Mouse (Mus musculus): Measurements from ENCODE around the gene Fmn2. TPM values are rescaled to one million over a fixed set of nuclear protein-coding genes. Genes with fewer than 3 reads are reported as not detected.

Fmn2 gene
- polyA plus RNA-seq, 1 experiment from 2014 or later = not detected

DNA sequence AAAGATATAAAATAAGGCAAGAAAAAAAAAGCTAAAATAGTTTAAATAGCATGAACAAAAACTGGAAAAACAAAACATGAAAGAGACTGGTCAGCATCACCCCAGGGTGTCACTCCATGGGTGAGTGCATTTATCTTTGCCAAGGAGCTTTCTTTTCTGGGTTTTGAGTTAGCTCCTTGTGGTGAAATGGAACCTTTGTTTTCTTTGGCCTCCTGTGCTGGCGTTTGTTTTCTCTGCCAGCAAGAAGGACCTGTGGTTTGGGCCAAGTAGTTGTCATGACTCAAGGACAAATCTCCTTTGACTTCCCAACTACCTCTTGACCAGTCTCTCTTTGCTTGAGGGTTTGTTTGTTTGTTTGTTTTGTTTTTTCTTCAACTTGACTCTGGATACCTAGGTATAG is 119.9 kb downstream of the Fmn2 start:
- CTCF ChIA-PET = no interaction called here

DNA sequence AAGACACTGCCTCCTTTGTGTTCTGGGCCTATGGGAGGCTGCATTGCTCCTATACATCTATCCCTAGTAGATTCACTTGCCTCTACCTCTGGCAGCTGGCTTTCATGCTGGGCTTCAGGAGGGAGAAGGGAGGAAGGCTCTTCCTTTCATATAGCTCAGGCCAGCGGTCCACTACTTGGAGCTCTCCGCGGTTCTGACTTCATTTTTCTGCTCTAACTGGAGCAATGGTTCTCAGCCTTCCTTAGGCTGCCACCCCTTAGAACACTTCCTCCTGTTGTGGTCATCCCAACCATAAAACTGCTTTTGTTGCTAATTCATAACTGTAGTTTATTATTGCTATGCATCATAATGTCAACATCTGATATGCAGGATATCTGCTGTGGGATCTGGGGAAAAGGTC is 121.4 kb downstream of the Fmn2 start:
- POLR2A ChIA-PET = no interaction called here
- in situ Hi-C loops (cut with MboI; ENCODE audit: low pct_unique_long_range_greater_than_20kb) = no loop called here
- TF ChIP-seq CTCF (IDR thresholded peaks at IDR 0.05) = no peak
- H3K27me3 ChIP-seq = no peaks in the 10 kb centered on the region
- CTCF ChIA-PET = no interaction called here
- ATAC-seq (no peak), DNase-seq (ENCODE audit: low read depth, low spot score) (no peak)

More for the DNA sequence above, 119.9 kb downstream of the Fmn2 start:
- DNase-seq (ENCODE audit: low read depth, low spot score) (no peak), ATAC-seq (no peak)
- POLR2A ChIA-PET = no interaction called here
- TF ChIP-seq CTCF (IDR thresholded peaks at IDR 0.05) = no peak
- no peaks in the 10 kb centered on the region for H3K27me3 ChIP-seq
- in situ Hi-C loops (cut with MboI; ENCODE audit: low pct_unique_long_range_greater_than_20kb) = no loop called here

DNA sequence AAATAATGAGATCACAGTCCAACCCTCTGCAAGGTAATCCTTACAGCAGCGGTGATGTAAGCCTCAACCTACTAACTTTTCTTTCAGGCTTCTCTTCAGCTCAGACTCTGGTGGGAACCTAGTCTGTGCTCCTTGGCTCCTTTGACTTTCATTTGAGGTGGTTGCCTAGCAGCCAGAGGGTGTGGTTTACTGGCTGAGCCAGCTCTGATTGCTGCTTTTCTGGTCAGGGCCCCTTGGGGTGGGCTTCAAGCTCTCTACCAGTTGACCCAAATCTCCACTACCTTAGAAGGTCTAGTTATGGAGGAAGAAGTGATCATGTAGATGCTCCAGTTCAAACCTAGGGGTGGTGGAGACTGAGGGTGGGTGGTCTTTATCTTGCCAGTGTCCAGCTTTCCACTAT is 128.4 kb downstream of the Fmn2 start:
- ChIA-PET POLR2A (no interaction called here), CTCF (no interaction called here)
- no peak for TF ChIP-seq CTCF (IDR thresholded peaks at IDR 0.05)
- ATAC-seq (no peak), DNase-seq (ENCODE audit: low read depth, low spot score) (no peak)
- in situ Hi-C loops (cut with MboI; ENCODE audit: low pct_unique_long_range_greater_than_20kb) = no loop called here
- H3K27me3 ChIP-seq = no peaks in the 10 kb centered on the region

DNA sequence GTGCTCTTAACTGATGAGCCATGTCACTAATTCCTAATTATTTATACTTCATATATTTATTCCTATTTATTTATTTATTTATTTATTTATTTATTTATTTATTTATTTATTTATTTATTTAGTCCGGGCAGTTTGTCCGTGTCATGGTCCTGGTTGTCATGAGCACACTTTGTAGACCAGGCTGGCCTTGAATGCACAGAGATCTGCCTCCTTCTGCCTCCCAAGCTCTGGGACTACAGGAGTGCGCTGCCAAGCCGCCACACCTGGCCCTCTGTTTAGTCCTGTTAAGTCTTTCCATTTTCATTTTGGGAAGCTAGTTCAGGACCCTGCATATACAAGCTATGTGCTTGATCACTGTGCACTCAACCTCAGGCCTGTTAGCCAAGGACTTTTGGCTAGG is 134.7 kb downstream of the Fmn2 start:
- DNase-seq (ENCODE audit: low read depth, low spot score) = no peak
- TF ChIP-seq CTCF (IDR thresholded peaks at IDR 0.05) = no peak
- CTCF ChIA-PET = interaction anchor here (1.5 kb wide), 1 partner anchor 11 kb away, joined by 3 read pairs; no protein-coding TSS in a partner anchor
- POLR2A ChIA-PET = no interaction called here
- in situ Hi-C loops (cut with MboI; ENCODE audit: low pct_unique_long_range_greater_than_20kb) = no loop called here
- no peak for ATAC-seq
- no peaks in the 10 kb centered on the region for H3K27me3 ChIP-seq

DNA sequence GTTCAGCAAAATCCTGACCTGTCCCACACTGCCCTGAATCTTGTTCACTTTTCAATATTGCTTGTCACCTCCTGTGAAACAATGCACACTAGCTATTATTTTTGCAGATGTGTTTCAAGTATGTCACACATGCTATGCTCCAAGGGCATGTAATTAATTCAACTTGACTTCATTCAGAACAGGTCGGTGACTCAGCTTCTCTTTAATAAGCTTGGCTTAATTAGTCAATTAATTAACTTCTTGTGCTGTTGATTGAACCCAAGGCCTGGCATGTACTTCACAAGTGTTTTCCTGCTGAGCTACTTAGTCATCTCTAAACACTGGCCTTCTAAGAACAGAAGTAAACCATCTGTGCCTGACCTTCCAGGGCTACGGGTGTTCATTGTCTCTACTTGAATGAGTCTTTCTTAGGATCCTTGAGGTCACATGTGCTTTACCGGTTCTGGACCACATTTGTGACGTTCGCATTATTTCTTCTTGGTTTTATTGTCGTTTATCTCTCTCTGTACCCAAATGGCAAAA is 136.0 kb downstream of the Fmn2 start:
- in situ Hi-C loops (cut with MboI; ENCODE audit: low pct_unique_long_range_greater_than_20kb) = no loop called here
- ATAC-seq (no peak), DNase-seq (ENCODE audit: low read depth, low spot score) (no peak)
- no peaks in the 10 kb centered on the region for H3K27me3 ChIP-seq
- ChIA-PET CTCF (no interaction called here), POLR2A (interaction anchor here (0.6 kb wide), 1 partner anchor 180 kb away, joined by 3 read pairs; no protein-coding TSS in a partner anchor)
- no peak for TF ChIP-seq CTCF (IDR thresholded peaks at IDR 0.05)

DNA sequence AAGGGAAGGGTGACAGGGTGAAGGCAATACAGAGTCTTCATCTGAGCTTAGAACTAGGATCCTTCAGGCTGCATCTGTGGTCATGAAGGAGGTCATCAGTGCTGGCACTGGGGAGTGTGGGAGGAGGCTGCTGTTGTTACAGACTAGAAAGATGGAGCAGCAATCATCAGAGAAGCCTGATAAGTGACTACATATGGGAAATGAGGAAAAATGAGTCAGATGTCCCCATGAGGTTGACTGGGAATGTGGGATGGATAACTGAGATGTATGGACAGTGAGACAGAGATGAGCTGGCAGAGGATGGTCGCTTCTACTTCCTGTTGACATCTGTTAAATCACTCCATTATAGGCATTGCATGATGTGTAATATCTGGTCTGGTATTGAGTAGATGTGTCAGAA is 139.3 kb downstream of the Fmn2 start:
- H3K27me3 ChIP-seq = no peaks in the 10 kb centered on the region
- ChIA-PET CTCF (no interaction called here), POLR2A (no interaction called here)
- ATAC-seq (no peak), DNase-seq (ENCODE audit: low read depth, low spot score) (no peak)
- TF ChIP-seq CTCF (IDR thresholded peaks at IDR 0.05) = no peak
- in situ Hi-C loops (cut with MboI; ENCODE audit: low pct_unique_long_range_greater_than_20kb) = no loop called here

DNA sequence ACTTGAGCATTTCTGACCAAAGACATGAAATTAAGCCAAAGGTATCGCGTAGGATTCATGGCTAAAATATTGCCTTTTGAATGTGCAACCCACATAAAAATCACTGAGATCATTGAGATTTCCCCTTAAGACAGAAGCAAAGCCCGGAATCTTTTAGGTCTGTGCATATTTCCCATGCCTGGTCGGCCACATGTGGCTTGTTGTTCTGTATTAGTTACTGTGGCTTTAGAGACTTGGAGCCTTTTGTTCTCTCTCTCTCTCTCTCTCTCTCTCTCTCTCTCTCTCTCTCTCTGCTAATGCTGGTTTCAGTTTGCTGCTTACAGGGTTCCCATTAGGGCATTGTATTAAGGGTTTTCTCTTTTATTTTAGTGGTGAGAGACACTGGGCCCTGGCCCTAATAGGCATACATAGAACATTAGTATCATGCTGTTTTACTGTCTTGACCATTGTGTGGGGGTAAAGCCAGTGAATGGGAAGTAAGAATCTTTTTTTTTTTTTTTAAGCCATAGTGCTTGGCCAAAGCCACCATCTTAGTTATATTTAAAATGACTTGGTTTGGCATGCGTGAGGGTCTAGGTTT is 141.9 kb downstream of the Fmn2 start:
- DNase-seq (ENCODE audit: low read depth, low spot score) (no peak), ATAC-seq (no peak)
- POLR2A ChIA-PET = no interaction called here
- in situ Hi-C loops (cut with MboI; ENCODE audit: low pct_unique_long_range_greater_than_20kb) = no loop called here
- TF ChIP-seq CTCF (IDR thresholded peaks at IDR 0.05) = no peak
- H3K27me3 ChIP-seq = no peaks in the 10 kb centered on the region
- CTCF ChIA-PET = no interaction called here

DNA sequence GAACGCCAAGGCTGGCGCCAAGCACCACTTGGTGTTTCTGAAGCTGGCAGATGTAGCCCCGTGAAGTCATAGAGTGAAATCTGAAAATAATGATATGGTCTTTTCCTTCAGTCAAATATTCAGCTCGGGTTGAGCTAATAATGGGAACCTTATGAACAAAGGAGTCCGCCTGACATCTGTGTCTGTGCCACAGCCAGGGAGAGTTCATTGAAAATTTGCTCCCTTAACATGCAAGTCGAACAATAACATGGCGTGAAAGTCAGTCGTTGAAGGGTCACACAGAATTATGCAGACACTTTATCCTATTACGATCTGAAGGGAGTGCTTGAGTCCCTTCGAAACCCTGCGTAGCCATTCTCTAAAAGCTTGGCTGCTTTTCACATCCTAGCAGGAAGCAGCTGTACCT is 147.8 kb downstream of the Fmn2 start:
- POLR2A ChIA-PET = no interaction called here

DNA sequence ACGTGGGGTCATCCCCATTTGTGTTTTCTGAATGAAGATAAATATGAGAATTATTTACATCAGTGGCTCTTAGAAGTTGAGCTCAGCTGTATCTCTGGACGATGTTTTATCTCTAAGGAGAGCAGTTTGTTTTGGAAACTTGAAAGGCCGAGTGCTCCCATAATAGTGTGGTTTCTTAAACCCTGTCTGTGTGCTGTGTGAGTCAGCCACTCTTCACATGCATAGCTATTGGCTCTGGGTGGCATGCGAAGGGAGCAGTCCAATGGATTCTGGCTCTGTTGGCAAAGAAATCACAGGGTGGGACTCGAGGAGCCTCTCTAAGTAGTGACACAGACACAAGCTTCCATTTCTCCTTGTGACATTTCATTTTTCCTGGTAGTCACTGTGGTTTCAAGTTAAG is 152.9 kb downstream of the Fmn2 start:
- no peaks in the 10 kb centered on the region for H3K27me3 ChIP-seq
- no peak for TF ChIP-seq CTCF (IDR thresholded peaks at IDR 0.05)
- DNase-seq (ENCODE audit: low read depth, low spot score) = no peak
- ChIA-PET POLR2A (no interaction called here), CTCF (no interaction called here)
- in situ Hi-C loops (cut with MboI; ENCODE audit: low pct_unique_long_range_greater_than_20kb) = no loop called here
- ATAC-seq = no peak

More for the DNA sequence above, 147.8 kb downstream of the Fmn2 start:
- CTCF ChIA-PET = no interaction called here
- in situ Hi-C loops (cut with MboI; ENCODE audit: low pct_unique_long_range_greater_than_20kb) = no loop called here
- no peaks in the 10 kb centered on the region for H3K27me3 ChIP-seq
- ATAC-seq (no peak), DNase-seq (ENCODE audit: low read depth, low spot score) (no peak)
- TF ChIP-seq CTCF (IDR thresholded peaks at IDR 0.05) = no peak

DNA sequence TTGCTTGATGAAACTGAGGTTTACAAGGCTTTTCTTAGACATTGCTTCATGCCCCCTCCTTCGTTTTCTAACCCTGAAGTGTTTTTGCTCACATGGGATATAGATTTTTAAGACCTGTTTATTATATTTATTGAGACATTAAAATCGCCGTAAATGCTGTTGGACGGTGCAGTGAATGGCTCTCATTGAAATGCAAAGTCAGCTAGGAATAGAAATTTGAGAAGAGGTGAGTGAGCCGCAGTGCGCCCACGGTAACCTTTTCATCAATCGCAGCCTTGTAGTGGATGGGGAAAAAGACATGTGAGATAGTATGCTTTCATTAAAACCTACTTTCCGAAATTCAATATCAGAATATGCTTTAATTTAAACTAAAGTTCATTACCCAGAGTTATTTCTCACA is 153.7 kb downstream of the Fmn2 start:
- ATAC-seq (no peak), DNase-seq (ENCODE audit: low read depth, low spot score) (no peak)
- ChIA-PET CTCF (no interaction called here), POLR2A (no interaction called here)
- TF ChIP-seq CTCF (IDR thresholded peaks at IDR 0.05) = no peak
- in situ Hi-C loops (cut with MboI; ENCODE audit: low pct_unique_long_range_greater_than_20kb) = no loop called here
- no peaks in the 10 kb centered on the region for H3K27me3 ChIP-seq

DNA sequence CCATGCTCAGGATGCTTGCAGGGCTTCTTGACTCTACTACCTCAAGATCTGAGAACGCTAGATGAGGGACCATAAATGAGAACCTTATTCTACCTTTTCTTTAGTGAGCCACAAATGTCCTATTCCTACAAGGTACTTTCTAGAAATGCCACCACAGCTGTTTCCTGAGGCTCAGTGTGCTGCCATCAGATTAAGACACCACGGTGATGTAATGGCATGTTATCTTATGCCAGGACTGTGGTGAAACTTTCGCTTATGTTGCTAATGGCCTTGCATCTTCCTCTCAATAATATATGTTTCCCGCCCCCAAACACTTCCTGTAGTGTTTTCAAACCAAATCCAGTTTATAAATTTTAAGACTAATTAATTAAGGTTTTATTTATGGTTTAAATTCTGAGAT is 154.9 kb downstream of the Fmn2 start:
- DNase-seq (ENCODE audit: low read depth, low spot score) (no peak), ATAC-seq (no peak)
- TF ChIP-seq CTCF (IDR thresholded peaks at IDR 0.05) = no peak
- ChIA-PET CTCF (no interaction called here), POLR2A (no interaction called here)
- in situ Hi-C loops (cut with MboI; ENCODE audit: low pct_unique_long_range_greater_than_20kb) = no loop called here
- H3K27me3 ChIP-seq = no peaks in the 10 kb centered on the region

Measured in Patski (cell line).